Mouse (Mus musculus) c-Kit-positive CD71-negative TER-119-negative erythroid progenitor cells, embryonic 14.5 days (primary cell): ENCODE data around the gene Map2k5.
A peak's percentile ranks its signal among the peaks of the same experiment; 100 is the strongest.

Source experiments
- DNase-seq: peaks from one replicate; pipeline ENCODE4 v3.0.0-alpha.2; 2013; ENCODE audit warnings: low read depth

Gene Map2k5

DNA sequence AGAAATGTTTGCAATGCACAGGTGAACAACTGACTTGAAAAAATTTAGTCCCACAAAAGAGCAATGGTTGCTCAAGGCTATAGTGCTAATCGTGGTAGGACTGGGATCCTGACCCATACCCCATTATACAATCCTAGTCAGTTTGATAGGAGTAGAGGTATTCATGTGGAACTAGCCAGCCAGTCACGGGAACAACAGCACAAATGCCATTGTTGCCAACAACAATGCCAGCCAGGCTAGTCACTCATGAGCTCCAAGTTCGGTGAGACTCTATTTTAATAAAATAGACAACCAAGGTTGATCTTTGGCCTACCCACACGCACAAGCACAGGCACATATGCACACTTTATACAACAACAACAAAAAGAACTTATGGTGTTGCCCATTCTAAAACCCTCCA is 120.0 kb downstream of the Map2k5 start:
- no peak for DNase-seq

- DNase-seq, result no peak
These were observed 126.7 kb downstream of the Map2k5 start for GRCm38 (mm10) chr9:63250841-63251626.

- DNase-seq, result no peak
These were observed 129.5 kb downstream of the Map2k5 start for GRCm38 (mm10) chr9:63248095-63248787.

DNA sequence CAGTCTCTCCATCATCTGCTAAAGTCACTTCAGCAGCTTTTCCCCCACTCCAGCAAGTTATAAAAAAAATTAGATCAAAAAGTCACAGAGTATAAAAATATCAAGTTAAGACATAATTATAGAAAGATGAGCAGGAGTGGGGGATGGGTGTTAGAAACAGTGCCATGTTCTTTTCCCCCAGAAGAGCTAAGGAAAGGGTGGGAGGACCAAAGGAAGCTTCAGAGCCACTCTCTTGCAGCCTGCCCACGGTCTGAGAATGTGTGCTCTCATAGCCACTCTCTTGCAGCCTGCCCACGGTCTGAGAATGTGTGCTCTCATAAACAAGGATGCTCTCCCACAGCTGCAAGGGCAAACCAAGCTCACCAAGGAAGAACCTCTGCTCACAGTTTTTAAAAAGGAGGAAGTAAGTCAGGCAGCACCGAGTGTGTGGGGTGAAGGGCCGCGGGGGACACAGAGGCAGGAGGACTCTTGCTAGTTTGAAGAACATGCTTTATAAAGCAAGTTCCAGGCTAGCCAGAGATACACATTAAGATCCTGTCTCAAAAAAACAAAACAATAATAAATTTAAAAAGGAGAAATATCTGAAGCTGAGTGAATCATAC is 131.0 kb downstream of the Map2k5 start:
- peak; percentile 9 for DNase-seq

- DNase-seq, result peak; percentile 14
These were observed 135.7 kb downstream of the Map2k5 start for GRCm38 (mm10) chr9:63241961-63242360.

- no peak for DNase-seq
These were observed 136.5 kb downstream of the Map2k5 start for GRCm38 (mm10) chr9:63241241-63241640.

GRCm38 (mm10) chr9:63234356-63234755 is 143.3 kb downstream of the Map2k5 start:
- DNase-seq, result no peak

- no peak for DNase-seq
These were observed 147.4 kb downstream of the Map2k5 start for GRCm38 (mm10) chr9:63230289-63230688.

DNA sequence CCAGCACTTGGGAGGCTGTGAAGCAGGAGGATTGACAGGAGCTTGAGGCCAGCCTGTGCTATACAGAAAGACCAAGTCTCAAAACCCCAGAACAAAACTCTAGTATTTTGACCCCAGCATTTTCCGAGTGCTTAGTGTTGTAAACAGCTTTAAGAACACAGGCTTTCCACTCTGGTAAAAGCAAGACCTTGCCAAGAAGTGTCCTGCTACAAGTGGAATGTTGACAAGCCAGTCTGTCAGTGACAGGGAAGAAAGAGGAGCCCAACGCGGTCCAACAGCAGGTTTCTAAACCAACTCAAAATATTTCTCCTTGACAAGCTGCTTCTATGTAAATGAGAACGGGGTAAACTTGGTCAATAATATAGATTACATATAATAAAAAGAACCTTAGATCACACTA is 148.6 kb downstream of the Map2k5 start:
- DNase-seq, result no peak

DNA sequence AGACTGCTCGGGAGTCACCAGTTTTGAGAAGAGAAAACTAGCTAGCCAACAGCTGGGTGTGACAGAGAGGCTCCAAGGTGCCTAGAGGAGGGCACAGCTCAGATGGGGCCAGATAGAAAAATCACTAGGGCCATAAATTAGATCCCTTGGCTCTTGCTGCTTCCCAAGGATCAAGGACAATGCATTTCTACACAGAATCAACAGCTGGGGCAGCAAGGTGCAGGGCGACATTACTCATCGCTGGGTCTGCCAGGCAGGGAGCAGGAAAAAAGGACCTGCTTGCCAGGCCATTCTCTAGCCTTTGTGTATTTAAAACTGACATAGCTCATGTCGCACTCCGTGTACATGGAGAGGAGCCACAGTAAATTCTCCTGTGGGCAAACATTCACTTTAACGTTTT is 155.5 kb downstream of the Map2k5 start:
- DNase-seq, result no peak

DNA sequence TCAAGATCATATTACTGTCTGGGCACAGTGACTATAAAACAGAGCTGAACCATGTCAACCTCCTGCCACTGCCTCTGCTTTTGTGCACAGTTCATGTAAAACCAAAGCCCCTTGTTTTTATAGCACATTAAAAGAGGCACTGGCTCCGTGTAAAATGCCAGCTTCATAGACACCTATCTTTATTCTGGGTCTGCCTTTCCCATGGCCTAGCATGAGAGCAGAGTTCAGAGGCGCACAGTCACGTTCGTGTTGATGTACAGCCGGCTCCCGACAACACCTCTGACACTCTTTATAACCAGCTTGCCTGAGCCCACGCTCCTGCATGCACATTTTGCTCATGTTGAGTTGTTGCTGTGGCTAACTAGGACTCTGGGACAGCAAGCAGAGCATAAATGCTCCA is 157.9 kb downstream of the Map2k5 start:
- DNase-seq, result no peak

DNA sequence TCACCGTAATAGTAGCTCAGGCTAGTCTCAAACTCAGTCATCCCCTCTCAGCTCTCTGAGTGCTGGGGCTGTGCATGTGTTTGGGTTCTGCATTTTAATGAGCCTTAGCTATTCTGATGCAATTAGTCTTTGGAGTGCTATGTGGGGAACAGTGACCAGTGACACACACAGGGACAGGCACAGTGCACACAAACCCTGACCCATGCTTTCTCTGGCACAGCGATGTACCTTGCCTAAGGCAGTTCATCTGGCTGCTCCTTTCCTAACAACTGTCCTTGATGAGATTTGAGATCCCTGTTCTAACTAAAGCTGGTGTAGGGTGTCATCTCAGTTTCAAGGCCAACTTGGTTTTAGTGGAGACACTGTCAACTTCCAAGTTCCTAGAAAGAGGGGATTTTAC is 162.7 kb downstream of the Map2k5 start:
- no peak for DNase-seq

- DNase-seq, result no peak
These were observed 170.9 kb downstream of the Map2k5 start for GRCm38 (mm10) chr9:63206769-63207276.

GRCm38 (mm10) chr9:63203461-63203860 is 174.2 kb downstream of the Map2k5 start:
- no peak for DNase-seq

DNA sequence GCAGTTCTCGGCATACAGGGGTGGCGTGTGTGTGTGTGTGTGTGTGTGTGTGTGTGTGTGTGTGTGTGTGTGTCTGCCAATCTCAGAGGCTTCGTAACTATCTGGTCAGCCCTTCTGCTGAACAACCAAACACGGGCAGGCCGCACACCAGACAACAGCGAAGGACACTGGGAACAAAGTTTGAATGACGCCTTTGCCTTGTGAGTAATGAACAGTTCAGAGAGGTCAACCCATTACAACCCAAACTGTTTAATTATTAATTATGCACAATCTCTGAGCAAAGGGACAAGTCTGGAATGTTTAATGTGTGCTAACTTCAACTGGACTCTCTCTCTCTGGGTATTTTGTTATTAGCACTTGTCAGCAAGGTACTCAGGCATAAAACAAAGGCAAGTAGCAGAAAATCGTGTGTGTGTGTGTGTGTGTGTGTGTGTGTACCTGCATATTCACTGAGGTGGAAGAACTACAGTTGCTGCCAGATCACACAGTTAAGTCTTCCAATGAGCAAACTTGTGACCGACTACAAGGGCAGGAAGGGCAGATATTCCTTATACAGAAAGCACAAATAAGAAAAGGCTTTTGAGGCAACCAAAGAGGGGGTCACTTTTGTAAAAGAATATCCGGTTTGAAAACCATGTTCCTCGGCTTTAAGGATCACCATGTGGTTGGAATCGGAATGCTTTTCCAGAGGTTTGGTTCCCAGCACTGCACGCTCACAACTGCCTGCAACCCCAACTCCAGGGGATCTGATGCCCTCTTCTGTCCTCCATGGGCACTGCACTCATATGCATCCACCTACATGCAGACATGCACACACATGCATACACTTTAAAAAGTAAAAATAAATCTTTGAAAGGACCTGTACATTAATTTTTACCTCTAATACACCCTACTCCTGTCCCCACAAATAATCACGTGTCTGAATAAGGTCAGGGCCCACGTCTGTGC is 176.1 kb downstream of the Map2k5 start:
- DNase-seq, result no peak

DNA sequence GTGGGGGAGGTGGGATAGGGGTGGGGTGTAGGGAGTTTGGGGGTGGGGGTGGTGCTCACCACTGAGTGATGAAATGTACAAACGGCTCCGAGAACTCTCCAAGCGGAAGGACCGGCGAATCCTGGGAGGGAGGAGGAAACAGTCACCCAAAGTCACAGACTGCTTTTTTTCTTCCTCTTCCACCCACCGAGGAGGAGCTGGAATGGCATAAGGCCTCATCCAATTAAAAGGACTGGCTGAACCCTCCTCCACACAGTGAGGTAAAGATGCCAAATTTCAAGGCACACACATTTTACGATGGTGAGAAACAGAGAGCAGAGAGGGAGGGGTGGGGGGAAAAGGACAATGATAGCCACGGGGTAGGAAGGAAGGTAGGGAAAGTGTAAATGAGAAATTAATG is 180.4 kb downstream of the Map2k5 start:
- no peak for DNase-seq

DNA sequence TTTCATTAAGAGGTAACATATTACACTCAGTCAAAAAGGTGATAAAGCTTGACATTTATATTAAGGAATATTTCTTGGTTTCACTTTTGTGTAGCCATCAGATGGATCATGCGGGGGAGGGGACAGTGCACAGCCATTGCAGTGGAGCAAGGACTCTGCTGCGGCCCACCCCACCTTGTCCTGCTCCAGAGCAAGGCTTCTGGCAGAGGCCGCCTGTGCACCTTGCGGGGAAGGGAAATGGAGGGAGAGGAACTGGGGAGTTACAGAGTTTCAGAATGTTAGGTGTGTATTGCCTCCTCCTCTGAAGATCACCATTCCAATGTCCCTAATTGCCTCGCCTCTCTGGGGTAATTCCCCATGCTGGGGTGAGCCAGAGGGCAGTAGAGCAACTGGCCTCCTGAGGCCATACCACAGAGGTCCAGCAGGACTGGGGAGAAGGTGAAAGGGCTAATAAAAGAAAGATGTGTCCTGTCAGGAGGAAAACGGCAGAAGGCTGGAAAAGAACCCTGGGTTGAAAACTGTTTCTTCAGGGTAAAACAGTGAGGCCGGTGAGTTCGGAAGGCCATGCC is 181.5 kb downstream of the Map2k5 start:
- DNase-seq, result no peak

DNA sequence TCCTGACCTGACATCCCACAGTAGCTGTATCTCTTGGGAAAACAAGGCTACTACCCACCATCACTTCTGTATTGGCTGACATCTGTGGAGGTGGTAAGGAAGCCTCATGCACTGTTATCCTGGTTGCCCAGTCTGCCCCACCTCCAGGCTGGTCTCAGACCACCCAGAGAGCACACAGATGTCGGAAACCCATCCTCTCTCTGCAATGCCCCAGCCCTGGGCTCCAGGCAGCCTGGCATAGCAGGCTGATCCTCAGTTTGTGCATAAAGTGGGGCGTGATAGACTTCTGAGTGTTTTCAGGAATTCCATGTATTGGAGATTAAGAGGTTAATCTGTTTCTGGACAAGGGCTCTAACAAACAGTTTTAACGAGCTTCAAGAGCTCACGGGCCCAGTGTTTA is 182.2 kb downstream of the Map2k5 start:
- no peak for DNase-seq

DNA sequence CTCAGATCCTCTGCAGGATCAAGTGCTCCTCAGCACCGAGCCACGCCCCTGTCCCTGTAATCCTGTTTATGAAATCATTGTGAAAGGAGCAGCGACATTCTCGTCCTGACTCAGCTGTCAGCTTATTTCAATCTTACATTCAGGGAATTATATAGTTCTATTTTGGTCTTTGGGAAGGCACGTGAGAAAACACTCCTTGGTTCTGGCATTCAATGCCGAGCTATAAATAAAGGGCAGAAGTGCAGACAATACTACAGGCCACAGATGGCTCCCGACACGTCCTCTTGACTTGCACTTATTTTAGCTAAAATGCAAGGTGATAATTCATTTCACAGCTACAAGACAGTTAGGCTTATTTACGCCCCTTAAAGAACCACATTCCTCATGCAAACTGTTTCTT is 182.9 kb downstream of the Map2k5 start:
- DNase-seq, result no peak

DNA sequence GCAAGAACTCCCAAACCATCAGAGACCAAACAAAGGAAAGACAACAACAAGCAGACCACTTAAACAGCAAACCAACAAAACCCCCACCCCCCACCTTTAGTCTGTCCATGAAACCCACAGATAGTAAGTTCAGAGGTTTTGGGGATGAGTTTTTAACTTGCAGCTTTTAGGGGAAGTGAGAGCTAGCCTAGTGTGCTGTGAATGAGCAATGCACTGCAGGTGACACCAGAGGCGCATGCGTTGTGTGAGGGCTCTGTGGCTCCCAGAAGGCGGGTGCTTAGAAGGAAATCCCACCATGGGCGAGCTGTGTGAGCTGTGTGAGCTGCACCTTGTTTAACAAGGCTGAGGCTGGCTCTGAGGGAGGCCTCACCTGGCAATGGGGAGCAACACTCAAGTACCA is 184.9 kb downstream of the Map2k5 start:
- no peak for DNase-seq

DNA sequence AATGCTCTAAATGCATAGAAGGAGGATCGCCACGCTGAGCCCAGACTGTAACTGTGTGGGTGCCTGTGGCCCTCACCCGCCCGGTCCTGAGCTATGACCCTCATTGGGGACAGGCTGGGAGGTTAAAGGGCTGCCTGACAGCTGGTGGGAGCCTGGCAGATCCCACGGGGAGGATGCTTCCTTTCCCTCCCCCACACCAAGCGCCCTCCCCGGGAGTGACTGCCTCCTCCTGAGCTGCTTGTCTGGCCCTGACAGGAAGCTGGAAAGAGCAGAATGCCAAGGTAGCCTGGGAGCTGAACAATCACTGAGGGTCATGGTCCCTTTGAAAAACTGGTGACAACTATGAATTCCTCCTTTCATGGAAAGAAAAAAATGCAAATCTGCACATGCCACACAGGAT is 190.4 kb downstream of the Map2k5 start:
- no peak for DNase-seq

- no peak for DNase-seq
These were observed 192.5 kb downstream of the Map2k5 start for GRCm38 (mm10) chr9:63185249-63185648.
